Mouse (Mus musculus) ES-Bruce4 (cell line): ENCODE measurements at regions not wholly inside any gene's neighbourhood (a gene's known extent, or its start where the extent isn't known, plus 50 kb on each side); places are given as distances from the start of the nearest gene placed in this dataset.

ENCODE experiments used
- CTCF ChIP-seq: IDR thresholded peaks from one replicate; pipeline ENCODE4 v1.8.1; 2011; ENCODE audit warnings: low read depth, low read length
- POLR2A ChIP-seq: IDR thresholded peaks from one replicate; pipeline ENCODE4 v1.8.1; 2011; ENCODE audit warnings: low read length; ENCODE audit not compliant: insufficient read depth

DNA sequence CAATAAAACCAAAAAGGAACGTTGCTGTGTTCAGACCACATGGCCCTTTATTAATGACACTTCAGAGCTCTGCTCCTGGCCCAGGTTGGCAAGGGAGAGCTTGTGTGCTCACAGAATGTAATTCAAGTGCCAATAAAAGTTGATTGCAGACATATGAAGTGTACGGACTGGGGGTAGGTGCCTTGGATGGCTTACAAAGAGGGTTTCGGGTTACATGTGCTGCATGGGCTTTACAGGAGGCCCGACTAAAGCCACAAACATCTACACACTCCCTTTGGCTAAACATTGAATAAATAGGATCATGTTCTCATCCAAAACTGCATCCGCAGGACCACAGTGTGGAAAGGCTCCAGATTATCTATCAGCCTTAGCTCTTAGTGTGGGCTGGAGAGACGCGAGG is 666.5 kb downstream of the Vrk1 start:
- no peak for TF ChIP-seq POLR2A
- TF ChIP-seq CTCF, result no peak
